Mouse (Mus musculus) bone marrow macrophage, adult 2 months (primary cell): Measurements from ENCODE around the gene Epo. TPM values are rescaled to one million over a fixed set of nuclear protein-coding genes. Genes with fewer than 3 reads are reported as not detected.

Source experiments
- H3K27ac ChIP-seq: 2 replicates; pipeline ENCODE4 v1.5.1; 2012; ENCODE audit warnings: low read depth, low read length; ENCODE audit not compliant: insufficient read depth
- H3K4me1 ChIP-seq: 2 replicates; pipeline ENCODE4 v1.6.1; 2012; ENCODE audit warnings: low read length; ENCODE audit not compliant: control insufficient read depth, insufficient read depth
- H3K4me3 ChIP-seq: 2 replicates; pipeline ENCODE4 v1.5.1; 2012; ENCODE audit warnings: mild to moderate bottlenecking, low read length, moderate library complexity; ENCODE audit not compliant: insufficient read depth
- CTCF ChIP-seq: IDR thresholded peaks from 2 replicates; pipeline ENCODE4 v1.5.1; 2012; ENCODE audit warnings: low read depth, mild to moderate bottlenecking, low read length, moderate library complexity
- POLR2A ChIP-seq: IDR thresholded peaks from 2 replicates; pipeline ENCODE4 v1.6.1; 2012; ENCODE audit warnings: mild to moderate bottlenecking, low read depth, low read length, borderline replicate concordance
- polyA plus RNA-seq: library from polyadenylated mRNA; stranded (reverse); fragments of >200 nt; gene quantifications from 2 replicates; pipeline ENCODE4 v1.2.4, GENCODE M21; 2012; ENCODE audit not compliant: missing spikeins, insufficient read depth, insufficient read length

The Epo gene
- polyA plus RNA-seq, 1 experiment: not detected

DNA sequence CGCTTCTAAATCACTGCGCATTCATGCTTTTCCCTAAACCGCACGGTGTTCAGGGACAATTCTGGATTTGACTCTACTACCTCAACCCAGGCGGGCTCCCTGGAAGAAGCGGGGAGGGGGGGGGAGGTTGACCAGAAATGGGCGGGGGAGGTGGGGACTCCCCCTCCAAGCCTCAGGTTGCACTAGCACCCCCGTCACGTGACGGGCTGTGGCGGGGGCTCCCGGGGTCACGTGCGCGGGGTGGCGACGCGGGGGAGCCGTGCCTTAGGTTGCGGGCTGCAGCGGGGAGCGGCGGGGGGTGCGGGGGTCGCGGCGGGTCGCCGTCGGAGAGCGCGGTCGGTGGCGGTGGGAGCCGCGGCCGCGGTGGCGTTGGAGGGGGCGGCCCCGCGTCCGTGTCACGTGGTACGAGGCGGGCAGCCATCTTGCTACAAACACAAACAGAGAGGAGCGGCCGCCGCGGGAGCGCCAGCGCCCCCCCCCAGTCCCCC, 23.0 kb downstream of the Epo start:
- TF ChIP-seq CTCF (no peak), POLR2A (no peak)
- Histone ChIP-seq H3K4me3 (peak overlapping the region; percentile 80), H3K27ac (no peak overlapping the region), H3K4me1 (peaks cover 14% of the 10 kb centered on the region)

GRCm38 (mm10) chr5:137504041-137504440, 29.0 kb downstream of the Epo start:
- H3K4me3 ChIP-seq: no peak overlapping the region
- H3K27ac ChIP-seq: no peak overlapping the region
- H3K4me1 ChIP-seq: peaks cover 8% of the 10 kb centered on the region
- TF ChIP-seq POLR2A (no peak), CTCF (no peak)

- Histone ChIP-seq H3K27ac (peak overlapping the region; percentile 66), H3K4me1 (peaks cover 8% of the 10 kb centered on the region), H3K4me3 (peak overlapping the region; percentile 60)
- no peak for TF ChIP-seq POLR2A
- TF ChIP-seq CTCF: peak; percentile 48
These were observed 30.4 kb downstream of the Epo start for GRCm38 (mm10) chr5:137502667-137503110.

DNA sequence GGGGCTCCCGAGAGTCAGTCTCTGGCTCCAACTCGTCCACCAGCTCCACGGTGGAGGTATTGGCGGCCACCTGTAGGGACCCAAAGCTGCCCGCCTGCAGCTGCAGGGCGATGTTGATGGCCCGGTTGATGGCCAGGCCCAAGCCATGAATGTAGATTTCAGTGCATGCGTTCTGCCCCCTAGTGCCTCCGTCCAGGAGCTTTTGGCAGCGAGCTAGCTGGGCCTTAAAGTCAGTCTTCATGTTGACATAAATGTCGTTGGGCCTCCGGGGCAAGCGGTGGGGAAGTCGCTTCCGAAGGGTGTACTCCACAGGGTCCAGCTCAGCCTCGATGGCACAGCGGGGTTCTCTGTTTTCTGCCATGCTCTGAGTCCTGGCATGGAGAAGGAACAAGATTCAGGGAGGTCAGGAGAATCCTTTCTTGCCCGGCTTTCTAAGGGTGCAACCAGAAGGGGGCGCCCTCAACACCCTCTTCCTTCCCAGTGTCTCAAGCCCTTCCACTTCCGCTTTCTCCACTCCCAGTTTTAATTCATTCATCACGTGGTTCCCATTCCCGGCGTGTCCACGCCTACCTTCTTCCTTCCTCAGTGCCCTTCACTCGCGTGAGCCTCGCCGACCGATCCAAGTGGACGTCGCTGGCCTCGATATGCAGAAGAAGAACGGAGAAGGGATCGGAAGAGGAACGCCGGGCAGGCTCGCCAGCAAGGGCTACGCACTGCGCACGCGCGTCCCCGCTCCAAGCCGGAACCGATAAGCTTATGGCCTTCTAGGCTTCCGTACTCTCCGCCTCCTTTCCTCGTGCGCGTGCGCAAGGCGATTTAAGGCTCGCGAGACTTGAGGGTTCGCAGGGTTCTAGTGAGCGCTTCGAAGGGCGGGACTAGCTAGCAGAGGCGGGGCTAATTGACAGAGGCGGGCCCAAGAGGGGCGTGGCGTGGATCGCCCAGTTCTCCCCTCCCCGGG, 31.1 kb downstream of the Epo start, which contains the start of gene Pop7:
TSS of gene Pop7 (minus strand) at position 810 of the 958 bp plus-strand sequence.
- peak within 1 kb of the TSS; percentile 86 for H3K4me3 ChIP-seq
- H3K27ac ChIP-seq: peak within 1 kb of the TSS; percentile 98
- TF ChIP-seq CTCF: peak; percentile 93
- no peak for TF ChIP-seq POLR2A
- H3K4me1 ChIP-seq: peaks cover 8% of the 10 kb centered on the region

DNA sequence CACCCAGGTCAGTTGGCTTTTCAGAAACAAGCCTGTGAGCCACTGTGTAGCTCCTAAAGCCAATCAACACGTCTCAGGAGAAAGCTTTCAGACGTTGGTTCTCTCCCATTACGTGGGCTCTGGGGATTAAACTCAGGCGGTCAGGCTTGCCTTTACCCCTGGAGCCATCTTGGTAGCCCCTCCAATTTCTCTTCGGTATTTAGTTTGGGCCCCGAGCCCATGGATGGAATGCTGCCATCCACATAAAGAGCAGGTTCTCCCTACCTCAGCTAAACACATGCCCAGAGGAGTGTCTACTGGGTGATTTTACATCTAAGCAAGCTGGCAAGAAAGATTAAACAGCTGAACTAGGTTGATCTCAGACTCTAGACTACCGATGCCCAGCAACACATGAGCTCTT, 32.9 kb downstream of the Epo start:
- H3K27ac ChIP-seq: no peak overlapping the region
- no peak for TF ChIP-seq CTCF
- no peak for TF ChIP-seq POLR2A
- no peak overlapping the region for H3K4me3 ChIP-seq
- peaks cover 8% of the 10 kb centered on the region for H3K4me1 ChIP-seq

- Histone ChIP-seq H3K4me1 (no peaks in the 10 kb centered on the region), H3K27ac (no peak overlapping the region), H3K4me3 (no peak overlapping the region)
- TF ChIP-seq CTCF (no peak), POLR2A (no peak)
These were observed 39.2 kb downstream of the Epo start for GRCm38 (mm10) chr5:137493831-137494230.

- no peaks in the 10 kb centered on the region for H3K4me1 ChIP-seq
- no peak overlapping the region for H3K27ac ChIP-seq
- TF ChIP-seq POLR2A (no peak), CTCF (no peak)
- H3K4me3 ChIP-seq: no peak overlapping the region
These were observed 41.5 kb downstream of the Epo start for GRCm38 (mm10) chr5:137491559-137491958.

GRCm38 (mm10) chr5:137487616-137488015, 45.4 kb downstream of the Epo start:
- no peak overlapping the region for H3K4me3 ChIP-seq
- H3K4me1 ChIP-seq: no peaks in the 10 kb centered on the region
- TF ChIP-seq CTCF: no peak
- no peak for TF ChIP-seq POLR2A
- no peak overlapping the region for H3K27ac ChIP-seq

DNA sequence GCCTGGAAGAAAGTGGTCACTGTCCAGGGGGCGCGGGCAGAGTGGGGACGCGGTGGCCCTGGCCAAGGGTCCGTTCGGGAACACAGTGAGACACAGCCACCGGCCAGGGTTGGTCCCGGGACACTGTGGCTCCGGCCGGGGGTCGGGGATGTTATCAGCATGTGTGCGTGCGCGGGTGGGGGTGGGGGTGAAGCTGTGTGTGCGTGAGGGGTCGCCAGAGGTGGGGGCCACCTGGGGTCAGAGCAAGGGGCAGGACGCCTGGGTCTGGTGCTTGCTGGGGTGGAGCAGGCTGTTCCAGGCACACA, 47.2 kb downstream of the Epo start:
- Histone ChIP-seq H3K4me3 (no peak overlapping the region), H3K4me1 (no peaks in the 10 kb centered on the region), H3K27ac (no peak overlapping the region)
- TF ChIP-seq POLR2A (no peak), CTCF (no peak)
